Mouse (Mus musculus): ENCODE data around the gene Col18a1.

DNA sequence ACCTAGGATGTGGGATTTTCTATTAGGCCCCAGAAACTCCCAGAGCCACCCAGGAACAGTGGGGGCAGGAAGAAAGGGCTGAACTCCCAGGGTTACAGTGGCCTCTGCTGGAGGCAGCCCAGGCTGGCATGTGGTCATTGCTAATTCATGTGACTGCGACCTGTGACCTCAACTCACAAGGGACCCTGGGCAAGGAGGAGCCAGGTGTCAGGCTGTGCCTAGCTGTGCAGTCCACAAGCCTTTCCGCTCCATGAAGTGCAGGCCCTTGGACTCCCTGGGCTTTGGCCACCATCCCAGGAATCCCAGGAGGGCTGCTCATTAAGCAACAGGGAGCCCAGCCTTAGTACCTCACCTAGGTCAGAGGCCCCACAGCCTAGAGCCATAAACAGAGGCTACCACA lies 38.4 kb downstream of the Col18a1 start:
- TF ChIP-seq POLR2A (IDR thresholded peaks at IDR 0.05; ENCODE audit: low read depth, low read length) (no peak), CTCF (IDR thresholded peaks at IDR 0.05; ENCODE audit: extremely low read depth, insufficient read length, insufficient replicate concordance, low read depth, low read length) (no peak)

Measured in small intestine, adult 2 months (tissue).